Mouse (Mus musculus): ENCODE measurements around the gene Neil3.

DNA sequence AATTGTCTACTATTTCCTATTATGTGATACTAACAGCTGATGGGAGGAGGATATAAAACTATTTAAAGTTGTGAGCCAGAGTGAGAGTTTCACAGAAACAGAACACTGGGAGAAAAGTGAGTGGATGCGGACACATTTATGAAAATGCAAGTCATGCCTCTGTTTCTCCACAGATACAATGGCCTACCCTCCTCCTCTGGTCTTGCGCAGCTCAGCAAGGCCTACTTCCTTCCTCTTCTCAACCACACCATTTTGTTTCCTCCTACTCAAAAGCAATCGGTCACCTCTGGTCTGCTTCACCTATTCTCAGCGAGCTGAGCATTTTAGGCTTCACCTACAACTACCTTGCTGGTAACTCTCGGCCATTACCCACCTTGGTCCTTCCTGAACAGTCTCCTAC is 34.0 kb downstream of the Neil3 start:
- TF ChIP-seq CTCF (IDR thresholded peaks at IDR 0.05; ENCODE audit: low read depth) = no peak
- TF ChIP-seq EP300 (IDR thresholded peaks at IDR 0.05; ENCODE audit: low read depth) = no peak
